Mouse (Mus musculus) limb, embryonic 13.5 days (tissue): ENCODE measurements around the gene Ndufa5. TPM values are rescaled to one million over a fixed set of nuclear protein-coding genes. Genes with fewer than 3 reads are reported as not detected.

Experiments used
- ATAC-seq: fragments of 200-750 bp; cut with Nextera tagmentation; 2 replicates; pipeline ENCODE4 v1.8.0; 2017; ENCODE audit warnings: low read depth, moderate number of reproducible peaks, moderate TSS enrichment; ENCODE audit not compliant: low FRiP score
- H3K27ac ChIP-seq: fragments of 300-500 bp; sonication (generic); 2 replicates; pipeline ENCODE4 v1.5.1; 2015; ENCODE audit warnings: inconsistent platforms, mild to moderate bottlenecking, moderate library complexity
- H3K27me3 ChIP-seq: fragments of 300-500 bp; sonication (generic); 2 replicates; pipeline ENCODE4 v1.6.1; 2015; ENCODE audit warnings: mild to moderate bottlenecking, inconsistent platforms
- H3K36me3 ChIP-seq: fragments of 300-500 bp; sonication (generic); 2 replicates; pipeline ENCODE4 v1.6.1; 2015; ENCODE audit warnings: inconsistent platforms, mild to moderate bottlenecking, moderate library complexity
- H3K4me1 ChIP-seq: fragments of 300-500 bp; sonication (generic); 2 replicates; pipeline ENCODE4 v1.6.1; 2015; ENCODE audit warnings: inconsistent platforms
- H3K4me2 ChIP-seq: fragments of 300-500 bp; sonication (generic); replicated peaks from 2 replicates; pipeline ENCODE4 v1.6.1; 2015; ENCODE audit warnings: inconsistent platforms, mild to moderate bottlenecking, moderate library complexity
- H3K4me3 ChIP-seq: fragments of 300-500 bp; sonication (generic); 2 replicates; pipeline ENCODE4 v1.5.1; 2015; ENCODE audit warnings: moderate library complexity, mild to moderate bottlenecking, inconsistent platforms
- H3K9ac ChIP-seq: fragments of 300-500 bp; sonication (generic); 2 replicates; pipeline ENCODE4 v1.6.1; 2015; ENCODE audit warnings: mild to moderate bottlenecking, inconsistent platforms
- H3K9me3 ChIP-seq: fragments of 300-500 bp; sonication (generic); 2 replicates; pipeline ENCODE4 v1.6.1; 2016; ENCODE audit warnings: inconsistent platforms
- WGBS: fragments of 180-500 bp; shearing (Covaris S2); methylation state at CpG from one replicate; pipeline ENCODE4 v1.1.7; 2015; 5-methylcytosine and 5-hydroxymethylcytosine counted together
- polyA plus RNA-seq: library from polyadenylated mRNA; unstranded; fragments of >200 nt; fragmentation: Nextera tagmentation; extraction: Ambion mirVana; gene quantifications from 2 replicates; pipeline ENCODE4 v1.2.1, GENCODE M21; 2015

Gene Ndufa5
- polyA plus RNA-seq, 1 experiment from 2014 or later = 353 TPM

- no peaks in the 10 kb centered on the region for H3K27me3 ChIP-seq
- H3K9me3 ChIP-seq = no peaks in the 10 kb centered on the region
- H3K27ac ChIP-seq = no peak overlapping the region
- H3K9ac ChIP-seq = no peak overlapping the region
- no peak overlapping the region for H3K4me2 ChIP-seq
- no peaks in the 10 kb centered on the region for H3K36me3 ChIP-seq
- no peak for ATAC-seq
- H3K4me1 ChIP-seq = no peaks in the 10 kb centered on the region
- 91% methylated on average over 2 of the region's 2 CpGs for WGBS
- no peak overlapping the region for H3K4me3 ChIP-seq
These were observed 22.0 kb upstream of the Ndufa5 start for GRCm38 (mm10) chr6:24549801-24550200.

- 76% methylated on average over 1 of the region's 1 CpGs for WGBS
- Histone ChIP-seq H3K9me3 (no peaks in the 10 kb centered on the region), H3K4me3 (no peak overlapping the region), H3K4me1 (no peaks in the 10 kb centered on the region), H3K9ac (no peak overlapping the region), H3K36me3 (no peaks in the 10 kb centered on the region), H3K27ac (no peak overlapping the region), H3K4me2 (no peak overlapping the region), H3K27me3 (no peaks in the 10 kb centered on the region)
- ATAC-seq = no peak
These were observed 19.1 kb upstream of the Ndufa5 start for GRCm38 (mm10) chr6:24546716-24547420.

DNA sequence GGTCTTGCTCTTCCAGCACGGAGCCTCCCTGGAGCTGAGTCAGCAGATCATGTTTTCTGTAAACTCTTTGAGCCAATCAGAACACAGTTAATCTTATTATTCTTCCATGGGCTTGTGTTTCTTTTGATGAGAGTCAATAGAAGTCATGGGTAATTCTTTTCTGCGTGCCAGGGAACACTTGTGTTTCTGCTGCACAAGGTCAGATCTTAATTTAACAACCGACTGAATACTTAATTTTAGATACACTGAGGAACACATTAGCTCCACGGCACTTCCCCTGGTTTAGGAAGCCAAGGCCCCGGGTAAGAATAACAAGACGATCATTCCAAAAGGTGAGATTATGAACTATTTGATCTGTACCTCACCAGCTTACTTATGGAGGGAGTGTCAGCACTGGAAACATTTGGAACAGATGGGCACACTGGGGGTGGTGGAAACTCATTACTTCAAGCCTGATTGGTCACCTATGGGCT lies 15.3 kb upstream of the Ndufa5 start:
- WGBS = 57% methylated on average over 6 of the region's 6 CpGs

GRCm38 (mm10) chr6:24542393-24542792 lies 14.6 kb upstream of the Ndufa5 start:
- no peaks in the 10 kb centered on the region for H3K27me3 ChIP-seq
- H3K9ac ChIP-seq = no peak overlapping the region
- H3K4me3 ChIP-seq = no peak overlapping the region

More for the DNA sequence above, 15.3 kb upstream of the Ndufa5 start:
- no peak for ATAC-seq
- H3K4me1 ChIP-seq = no peaks in the 10 kb centered on the region
- no peak overlapping the region for H3K4me3 ChIP-seq
- no peaks in the 10 kb centered on the region for H3K9me3 ChIP-seq
- no peak overlapping the region for H3K9ac ChIP-seq
- no peak overlapping the region for H3K4me2 ChIP-seq
- H3K36me3 ChIP-seq = no peaks in the 10 kb centered on the region
- H3K27ac ChIP-seq = no peak overlapping the region
- no peaks in the 10 kb centered on the region for H3K27me3 ChIP-seq

DNA sequence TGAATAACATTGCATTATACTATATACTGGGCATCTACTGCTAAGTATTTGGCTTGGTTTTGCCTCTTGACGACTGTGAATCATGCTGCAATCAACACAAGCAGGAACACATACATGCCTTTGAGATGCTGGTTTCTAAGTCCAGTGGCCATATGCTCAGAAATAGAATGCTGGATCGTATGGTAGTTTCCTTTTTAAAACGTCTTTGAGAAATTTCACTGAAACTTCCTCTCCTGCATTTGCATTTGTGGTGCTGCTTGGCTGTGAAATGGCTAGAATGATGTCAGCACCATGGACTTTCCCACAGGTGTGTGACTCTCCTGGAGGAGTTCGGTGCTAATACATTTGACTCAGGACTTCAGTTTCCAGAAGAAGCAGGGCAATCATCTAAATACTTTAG lies 12.3 kb upstream of the Ndufa5 start:
- no peaks in the 10 kb centered on the region for H3K27me3 ChIP-seq
- no peaks in the 10 kb centered on the region for H3K4me1 ChIP-seq
- H3K4me3 ChIP-seq = no peak overlapping the region
- H3K36me3 ChIP-seq = no peaks in the 10 kb centered on the region
- no peaks in the 10 kb centered on the region for H3K9me3 ChIP-seq
- WGBS = 73% methylated on average over 4 of the region's 4 CpGs
- no peak overlapping the region for H3K4me2 ChIP-seq
- no peak for ATAC-seq
- no peak overlapping the region for H3K9ac ChIP-seq
- no peak overlapping the region for H3K27ac ChIP-seq

More at GRCm38 (mm10) chr6:24542393-24542792, 14.6 kb upstream of the Ndufa5 start:
- Histone ChIP-seq H3K4me1 (no peaks in the 10 kb centered on the region), H3K9me3 (no peaks in the 10 kb centered on the region), H3K27ac (no peak overlapping the region), H3K36me3 (no peaks in the 10 kb centered on the region), H3K4me2 (no peak overlapping the region)
- no peak for ATAC-seq

GRCm38 (mm10) chr6:24538435-24538834 lies 10.6 kb upstream of the Ndufa5 start:
- no peaks in the 10 kb centered on the region for H3K36me3 ChIP-seq
- H3K27ac ChIP-seq = no peak overlapping the region
- WGBS = 82% methylated on average over 3 of the region's 3 CpGs
- H3K9ac ChIP-seq = no peak overlapping the region
- ATAC-seq = no peak
- no peaks in the 10 kb centered on the region for H3K9me3 ChIP-seq
- H3K4me1 ChIP-seq = no peaks in the 10 kb centered on the region
- no peaks in the 10 kb centered on the region for H3K27me3 ChIP-seq
- no peak overlapping the region for H3K4me2 ChIP-seq
- H3K4me3 ChIP-seq = no peak overlapping the region

DNA sequence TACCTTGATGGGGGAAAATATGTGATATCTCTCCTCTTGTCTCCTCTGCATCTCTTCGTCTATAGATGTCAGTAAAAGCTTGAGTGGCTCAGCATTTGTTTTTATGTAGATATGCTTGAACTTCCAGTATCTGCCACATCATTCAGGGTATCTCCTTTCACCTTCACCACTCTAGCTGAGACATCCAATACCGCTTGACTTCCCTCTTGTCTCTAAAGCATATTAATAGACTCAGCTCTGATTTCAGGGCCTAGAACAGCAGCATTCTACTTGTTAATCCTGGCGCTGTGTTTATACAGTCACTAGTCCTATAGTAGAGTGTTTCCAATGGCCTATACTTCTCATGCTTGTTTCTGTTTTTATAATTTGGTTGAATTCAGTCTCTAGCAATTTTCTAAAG lies 5.0 kb upstream of the Ndufa5 start:
- Histone ChIP-seq H3K4me1 (peaks cover 4% of the 10 kb centered on the region; the same call in 1 of the 2 replicates), H3K36me3 (no peaks in the 10 kb centered on the region), H3K9ac (no peak overlapping the region), H3K4me3 (no peak overlapping the region), H3K4me2 (no peak overlapping the region), H3K9me3 (no peaks in the 10 kb centered on the region), H3K27ac (no peak overlapping the region), H3K27me3 (no peaks in the 10 kb centered on the region)
- 72% methylated on average over 3 of the region's 3 CpGs for WGBS
- ATAC-seq = no peak

DNA sequence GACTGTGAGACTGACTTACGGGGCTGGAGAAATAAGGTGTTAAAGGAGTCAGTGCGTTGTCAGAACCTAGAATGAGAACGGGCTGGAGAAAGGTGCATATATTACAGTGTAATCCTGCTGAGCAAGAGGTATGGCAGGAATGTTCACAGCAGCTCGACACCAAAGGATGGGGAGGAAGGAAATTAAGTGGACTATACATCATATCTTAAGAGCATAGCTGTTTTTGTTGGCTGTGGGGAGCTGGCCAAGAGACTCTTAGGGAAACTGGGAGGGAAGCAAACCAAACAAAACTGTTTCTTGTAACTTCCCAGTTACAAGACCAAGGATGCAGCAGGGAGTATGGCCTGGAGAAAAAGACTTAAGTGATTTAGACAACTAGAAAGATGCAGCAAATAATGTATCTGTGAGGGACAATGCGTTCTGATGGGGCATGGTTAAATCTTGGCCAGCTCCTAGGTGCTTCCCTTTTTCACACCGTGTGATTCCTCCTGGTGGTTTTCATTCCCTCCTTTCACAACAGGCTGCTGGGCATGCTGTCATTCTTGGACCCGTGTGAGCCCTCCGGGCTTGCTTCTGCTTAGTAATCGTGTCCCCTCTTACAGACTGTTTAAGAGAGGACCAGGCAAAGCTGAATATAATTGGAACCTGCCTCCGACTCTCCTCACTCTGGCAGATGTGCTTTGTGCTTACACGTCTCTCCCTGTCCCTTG lies 3.1 kb upstream of the Ndufa5 start:
- ATAC-seq = no peak
- Histone ChIP-seq H3K36me3 (no peaks in the 10 kb centered on the region), H3K9me3 (no peaks in the 10 kb centered on the region), H3K27me3 (no peaks in the 10 kb centered on the region), H3K4me3 (peak overlapping the region; percentile 21; the same call in 1 of the 2 replicates), H3K9ac (no peak overlapping the region), H3K27ac (no peak overlapping the region), H3K4me1 (peaks cover 13% of the 10 kb centered on the region), H3K4me2 (peak overlapping the region; percentile 46)
- WGBS = 52% methylated on average over 11 of the region's 11 CpGs

GRCm38 (mm10) chr6:24530166-24530565 lies 2.4 kb upstream of the Ndufa5 start:
- Histone ChIP-seq H3K27ac (no peak overlapping the region), H3K36me3 (no peaks in the 10 kb centered on the region; the same call in 1 of the 2 replicates), H3K4me1 (peaks cover 18% of the 10 kb centered on the region), H3K9ac (no peak overlapping the region), H3K4me2 (peak overlapping the region; percentile 46), H3K4me3 (peak overlapping the region; percentile 21), H3K27me3 (no peaks in the 10 kb centered on the region), H3K9me3 (no peaks in the 10 kb centered on the region)
- 26% methylated on average over 4 of the region's 4 CpGs for WGBS
- no peak for ATAC-seq

DNA sequence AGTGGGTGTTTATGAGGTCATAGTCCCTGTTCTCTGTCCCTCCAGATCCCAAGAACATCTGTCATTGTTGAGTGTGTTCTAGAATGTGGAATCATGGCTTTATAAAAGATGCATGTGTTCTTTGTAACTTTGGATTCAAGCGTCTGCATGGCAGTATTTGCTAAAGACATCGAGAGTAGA lies 141 bp upstream of the Ndufa5 start, which contains the start of gene Asb15:
Gene Asb15 (plus strand): TSS at position 81 of the 180 bp plus-strand sequence.
- no peak within 1 kb of the TSS; the same call in 1 of the 2 replicates for H3K27ac ChIP-seq
- no peak for ATAC-seq
- H3K9me3 ChIP-seq = no peaks in the 10 kb centered on the region
- peak within 1 kb of the TSS; percentile 83 for H3K4me2 ChIP-seq
- H3K4me3 ChIP-seq = peak within 1 kb of the TSS; percentile 84
- H3K27me3 ChIP-seq = no peaks in the 10 kb centered on the region
- H3K9ac ChIP-seq = peak within 1 kb of the TSS; percentile 82
- H3K4me1 ChIP-seq = peaks cover 18% of the 10 kb centered on the region
- 51% methylated on average over 2 of the region's 2 CpGs for whole genome bisulfite sequencing
- peaks cover 6% of the 10 kb centered on the region; the same call in 1 of the 2 replicates for H3K36me3 ChIP-seq

DNA sequence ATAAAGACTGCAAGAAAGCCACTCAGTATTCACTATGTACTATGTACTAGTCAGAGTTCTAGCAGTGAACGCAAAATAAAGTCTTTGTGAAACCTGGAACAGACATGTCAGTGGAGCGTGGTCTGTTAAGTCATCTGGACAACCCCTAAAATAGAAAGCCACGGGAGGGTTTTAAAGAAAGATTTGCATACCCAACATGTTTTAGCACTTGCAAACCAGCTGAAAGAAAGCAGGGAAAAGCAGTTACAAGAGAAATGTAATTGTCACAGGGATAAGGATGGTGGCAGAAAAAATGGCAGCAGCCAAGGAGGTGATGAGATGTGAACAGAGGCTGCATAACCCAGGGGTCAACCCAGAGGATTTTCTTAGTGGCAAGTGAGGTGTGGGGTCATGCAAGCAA lies 2.1 kb downstream of the Ndufa5 start:
- H3K27ac ChIP-seq = no peak overlapping the region
- H3K4me1 ChIP-seq = peaks cover 14% of the 10 kb centered on the region
- no peaks in the 10 kb centered on the region for H3K9me3 ChIP-seq
- H3K27me3 ChIP-seq = no peaks in the 10 kb centered on the region
- H3K4me2 ChIP-seq = peak overlapping the region; percentile 83
- ATAC-seq = no peak
- peaks cover 25% of the 10 kb centered on the region for H3K36me3 ChIP-seq
- H3K9ac ChIP-seq = no peak overlapping the region
- 0 out of 2 replicates have a peak overlapping the region, but pooled peaks have one; percentile 5 for H3K4me3 ChIP-seq
- 90% methylated on average over 3 of the region's 3 CpGs for WGBS

DNA sequence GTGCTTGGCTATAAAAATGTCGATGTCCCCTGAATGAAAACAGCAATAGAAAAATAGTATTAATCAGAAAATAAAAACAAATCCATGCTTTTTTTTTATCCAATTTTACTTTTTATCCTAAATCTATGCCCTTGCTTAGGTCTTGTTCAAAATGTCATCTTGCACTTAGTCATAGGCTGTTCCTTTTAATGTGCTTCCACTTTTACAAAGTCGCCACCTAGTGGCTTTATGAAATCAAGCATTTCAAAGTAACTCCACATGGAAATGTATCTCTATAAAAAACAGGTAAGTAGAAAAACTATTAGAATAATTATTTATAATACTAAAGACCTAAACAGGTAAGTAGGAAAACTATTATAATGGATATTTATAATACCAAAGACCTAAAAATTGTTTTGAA lies 11.6 kb downstream of the Ndufa5 start:
- Histone ChIP-seq H3K9me3 (no peaks in the 10 kb centered on the region), H3K4me1 (peaks cover 5% of the 10 kb centered on the region; the same call in 1 of the 2 replicates), H3K36me3 (peaks cover 24% of the 10 kb centered on the region), H3K27ac (no peak overlapping the region), H3K27me3 (no peaks in the 10 kb centered on the region), H3K4me2 (no peak overlapping the region), H3K4me3 (no peak overlapping the region), H3K9ac (no peak overlapping the region)
- 46% methylated on average over 2 of the region's 2 CpGs for WGBS
- ATAC-seq = peak; percentile 54; the same call in 1 of the 2 replicates
